Mouse (Mus musculus) gastrocnemius, postnatal 14 days (tissue): Measurements from ENCODE around the gene Pdhx. TPM values are rescaled to one million over a fixed set of nuclear protein-coding genes. Genes with fewer than 3 reads are reported as not detected.
A peak's percentile ranks its signal among the peaks of the same experiment; 100 is the strongest.

Experiments
- DNase-seq: peaks from one replicate; pipeline ENCODE4 v3.0.0; 2021; ENCODE audit warnings: mixed read lengths
- intact Hi-C: fragments of 180-260 bp; cut with DNase I; formaldehyde crosslinking; loops from one replicate; pipeline ENCODE4 v1.15.1; 2025; ENCODE audit warnings: low total_unique reads
- total RNA-seq, 2 experiments: library from RNA; stranded (reverse); gene quantifications; 2 replicates each; pipeline ENCODE4 v1.2.3; 2021

The Pdhx gene
- total RNA-seq, 2 experiments from 2014 or later = 79.1 to 97.1 TPM

DNA sequence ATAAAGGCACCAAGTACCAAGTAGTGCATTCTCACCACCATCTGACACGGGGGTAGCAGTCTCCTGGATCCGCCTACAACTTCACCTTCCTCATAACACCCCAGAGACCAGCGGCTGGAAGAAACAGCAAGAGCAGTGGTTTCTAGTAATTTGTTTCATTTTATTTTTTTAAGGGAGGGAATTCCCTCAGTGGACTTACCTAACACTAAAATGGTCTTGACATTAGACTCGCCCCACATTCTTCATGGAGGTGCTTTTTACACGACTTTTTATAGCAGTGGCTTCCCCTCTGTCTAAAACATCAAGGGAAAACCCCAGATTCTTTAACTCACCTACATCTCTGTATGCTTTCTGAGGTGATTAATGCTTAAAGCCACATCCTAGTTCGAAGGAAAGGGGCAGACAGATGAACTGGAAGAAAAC lies 74.1 kb downstream of the Pdhx start:
- no peak for DNase-seq
- intact Hi-C loops = no loop called here

DNA sequence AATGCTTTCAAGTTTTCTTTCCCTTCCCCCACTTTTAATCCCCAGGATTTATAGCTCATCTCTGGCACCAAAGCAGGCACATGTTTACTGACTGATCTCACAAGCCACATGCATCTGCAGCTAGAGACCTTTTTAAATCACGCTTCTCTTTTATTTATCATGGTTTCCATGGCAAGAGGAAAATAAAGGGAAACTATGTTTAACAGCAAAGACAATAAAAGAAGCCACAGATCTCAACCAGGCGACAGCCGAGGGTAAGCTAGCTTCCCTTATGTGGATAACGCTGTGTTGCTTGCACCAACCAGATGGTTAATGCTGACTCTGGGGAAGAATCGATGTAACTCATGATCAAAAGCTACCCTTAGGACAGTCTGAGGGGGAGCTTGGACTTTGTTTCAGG lies 75.0 kb downstream of the Pdhx start:
- intact Hi-C loops = no loop called here
- no peak for DNase-seq

DNA sequence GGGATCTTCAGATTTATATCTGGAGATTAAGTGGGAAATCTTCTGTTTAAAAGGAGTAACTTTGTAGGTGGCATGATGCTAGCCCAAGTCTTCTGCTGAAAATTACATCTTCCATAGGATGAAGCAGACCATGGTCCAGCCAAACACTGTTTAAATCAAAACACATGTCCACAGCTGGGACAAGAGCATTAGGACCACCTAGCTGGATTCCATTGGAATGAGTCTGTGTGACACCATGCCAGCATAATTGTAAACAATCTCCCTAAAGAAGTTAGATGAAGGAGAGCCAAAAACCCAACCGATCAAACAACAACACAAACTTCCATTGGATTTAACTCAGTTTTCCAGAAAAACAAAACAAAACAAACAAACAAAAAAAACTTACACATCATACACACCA lies 75.4 kb downstream of the Pdhx start:
- no peak for DNase-seq
- intact Hi-C loops = no loop called here

DNA sequence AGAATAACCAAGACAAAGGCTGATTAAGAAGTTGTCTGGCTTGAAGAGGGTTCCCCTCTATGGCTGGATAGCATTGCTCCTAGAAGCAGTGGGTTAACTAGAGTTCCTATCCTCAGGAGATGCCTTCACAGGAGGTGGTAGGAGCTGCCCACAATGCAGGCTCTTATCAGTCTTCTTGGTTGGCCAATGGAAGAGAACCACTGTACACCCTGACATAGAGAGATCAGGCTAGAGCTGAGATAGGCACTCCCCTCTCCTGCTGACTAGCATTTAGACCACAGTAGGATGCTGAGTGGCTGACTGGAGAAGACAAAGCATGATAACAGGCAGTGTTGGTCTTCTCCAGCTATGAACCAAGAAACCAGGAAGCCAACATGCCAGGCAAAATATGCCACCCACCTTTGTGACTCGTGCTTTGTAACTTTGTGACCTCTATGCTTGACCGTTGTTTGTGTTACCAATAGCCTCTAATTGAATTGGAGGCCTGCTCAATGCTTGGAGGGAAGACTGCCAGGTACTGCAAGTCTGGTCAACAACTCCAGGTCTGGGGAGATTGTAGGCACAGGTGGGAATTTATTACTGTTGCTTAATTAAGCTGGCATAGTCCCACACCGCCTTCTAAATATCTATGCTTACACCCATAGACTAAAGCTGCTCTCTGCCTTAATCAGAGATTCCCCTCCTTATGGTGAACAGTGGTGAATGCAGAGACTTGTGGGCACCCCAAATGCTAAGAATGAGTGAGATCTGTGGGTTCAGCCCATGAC lies 79.3 kb downstream of the Pdhx start:
- intact Hi-C loops = no loop called here

DNA sequence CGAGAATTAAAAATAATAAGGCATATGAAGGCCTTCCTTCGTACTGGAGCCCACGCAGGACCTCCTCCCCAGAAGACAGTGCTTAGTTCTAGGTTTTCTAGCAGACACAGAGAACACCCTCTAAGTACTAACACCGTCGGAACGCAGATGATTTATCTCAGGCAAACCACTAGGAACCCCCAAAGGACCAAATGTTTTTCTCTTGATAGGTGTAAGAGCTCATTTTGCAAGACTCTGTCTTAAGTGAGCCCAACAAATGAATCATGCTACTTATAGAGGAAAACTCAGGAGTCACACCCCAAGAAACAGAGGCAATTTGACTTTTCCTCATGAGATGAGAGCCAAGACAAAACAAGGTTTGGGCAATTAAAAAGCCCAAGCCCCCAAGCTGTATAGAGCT lies 80.9 kb downstream of the Pdhx start:
- no peak for DNase-seq
- intact Hi-C loops = no loop called here

More for the DNA sequence above, 79.3 kb downstream of the Pdhx start:
- no peak for DNase-seq

DNA sequence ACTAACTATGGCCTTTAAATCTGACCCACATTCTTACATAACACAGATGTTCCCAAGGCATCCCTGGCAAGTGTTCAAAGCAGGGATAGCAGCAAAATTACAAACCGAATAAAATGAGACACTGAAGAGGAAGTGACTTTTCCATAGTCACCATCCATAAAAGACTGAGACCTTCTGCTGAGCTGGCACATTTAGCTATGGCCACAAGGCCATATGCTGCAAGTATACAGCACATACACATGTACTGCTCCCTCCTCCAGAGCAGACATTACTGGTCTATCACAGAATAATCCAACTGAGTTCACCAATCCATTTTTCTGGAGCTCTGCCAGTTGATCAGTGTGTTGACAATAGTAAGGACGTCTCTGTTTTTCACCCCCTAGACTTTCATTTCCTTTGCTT lies 83.0 kb downstream of the Pdhx start:
- DNase-seq = no peak
- intact Hi-C loops = no loop called here

DNA sequence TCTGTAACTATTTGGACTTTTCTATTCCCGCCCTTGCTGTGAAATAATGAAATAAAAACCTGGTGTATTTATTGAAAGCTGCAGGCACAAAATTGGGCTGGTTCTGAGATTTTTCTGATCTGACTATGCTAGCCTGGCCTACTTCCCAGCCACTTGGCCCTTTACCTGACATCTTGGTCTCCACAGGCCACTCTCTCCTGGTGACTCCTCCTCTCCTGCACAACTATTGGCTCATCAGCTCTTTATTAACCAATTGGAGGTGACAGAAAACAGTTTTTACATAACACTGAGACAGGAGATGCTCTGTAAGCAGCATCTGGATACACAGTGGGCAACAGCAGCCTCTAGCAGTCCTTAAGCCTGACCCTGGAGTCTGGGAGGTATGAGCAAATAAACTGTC lies 83.9 kb downstream of the Pdhx start:
- intact Hi-C loops = no loop called here
- DNase-seq = peak; percentile 66

DNA sequence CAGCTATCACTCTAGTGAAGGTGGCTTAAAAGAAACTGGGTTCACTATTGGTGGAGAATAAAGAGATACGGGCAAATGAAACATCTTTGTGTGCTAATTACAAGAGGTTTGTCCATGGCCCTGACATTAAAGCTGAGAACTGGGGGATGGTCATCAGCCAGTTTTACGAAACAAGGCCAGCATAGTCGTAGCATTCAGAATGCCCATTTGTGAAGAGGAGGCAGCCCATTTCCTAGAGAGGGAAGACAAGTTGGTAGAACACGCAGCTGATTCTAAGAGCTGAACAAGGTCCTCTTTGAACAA lies 85.7 kb downstream of the Pdhx start:
- intact Hi-C loops = no loop called here
- DNase-seq = no peak

DNA sequence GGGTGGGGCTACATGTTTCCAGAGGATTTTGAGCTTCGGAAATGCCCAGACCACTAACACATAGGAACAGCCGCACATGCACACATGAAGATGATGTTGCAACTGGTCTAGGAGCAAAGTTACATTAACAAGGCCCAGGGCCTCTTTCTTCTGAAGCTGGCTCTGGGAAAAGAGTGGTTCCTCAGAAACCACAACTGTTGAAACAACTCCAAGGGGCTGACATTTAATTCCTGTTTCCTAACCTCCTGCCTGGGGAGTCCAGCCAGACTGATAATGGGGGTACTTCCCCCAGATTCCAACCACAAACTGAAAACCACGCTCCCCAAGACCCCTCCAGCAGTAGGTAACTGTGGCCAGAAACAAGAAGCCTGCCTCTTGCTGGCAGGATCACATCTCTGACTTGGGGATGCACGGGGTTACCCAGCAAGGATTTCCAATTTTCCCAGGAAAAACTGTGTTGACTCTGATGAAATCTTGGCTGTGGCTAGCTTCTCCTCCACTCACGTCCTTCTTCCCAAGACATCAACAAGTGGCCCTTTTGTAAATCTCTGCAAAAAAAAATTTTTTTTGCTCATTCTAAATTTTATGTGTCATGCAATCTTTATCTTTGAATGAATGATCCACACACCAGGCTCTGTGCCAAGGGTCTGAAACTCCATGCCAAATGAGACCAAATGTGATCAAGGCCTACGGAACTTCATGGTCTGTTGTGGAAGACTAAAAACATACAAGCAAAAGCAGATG lies 86.2 kb downstream of the Pdhx start:
- DNase-seq = no peak
- intact Hi-C loops = no loop called here

DNA sequence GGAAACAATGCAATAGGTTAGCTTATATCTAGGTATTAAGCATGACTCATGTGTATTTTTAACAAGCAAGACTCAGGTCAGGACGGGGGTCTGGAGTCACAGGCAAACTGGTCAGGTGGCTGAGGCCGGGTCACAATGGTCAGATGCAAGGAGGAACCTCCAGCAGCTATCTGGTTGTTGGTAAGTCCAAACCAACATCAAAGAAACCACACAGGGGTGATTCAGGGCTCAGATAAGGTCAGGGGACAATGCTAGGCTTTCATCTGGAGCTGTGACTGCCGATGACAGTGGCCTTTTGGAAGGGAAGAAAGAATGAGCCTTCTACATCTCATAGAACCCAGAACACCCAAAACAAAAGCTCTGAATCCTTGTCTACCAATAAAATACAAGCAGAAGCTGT lies 86.9 kb downstream of the Pdhx start:
- intact Hi-C loops = no loop called here
- no peak for DNase-seq

DNA sequence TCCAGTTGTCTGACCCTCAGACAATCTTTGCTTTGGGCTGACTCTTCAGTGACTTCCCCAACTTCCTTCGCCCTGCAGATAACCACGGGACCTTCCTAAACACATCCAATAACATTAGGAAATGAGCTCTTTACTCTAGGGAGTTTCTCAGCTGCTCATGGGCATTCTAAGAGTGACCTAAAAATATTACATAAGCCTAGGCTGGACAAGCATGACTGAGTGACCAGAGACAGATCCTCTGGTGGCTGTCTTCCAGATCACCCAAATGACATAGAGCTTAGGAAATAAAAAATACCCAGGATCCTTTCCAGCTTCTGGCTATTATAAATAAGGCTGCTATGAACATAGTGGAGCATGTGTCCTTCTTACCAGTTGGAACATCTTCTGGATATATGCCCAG lies 90.5 kb downstream of the Pdhx start:
- intact Hi-C loops = no loop called here
- no peak for DNase-seq

DNA sequence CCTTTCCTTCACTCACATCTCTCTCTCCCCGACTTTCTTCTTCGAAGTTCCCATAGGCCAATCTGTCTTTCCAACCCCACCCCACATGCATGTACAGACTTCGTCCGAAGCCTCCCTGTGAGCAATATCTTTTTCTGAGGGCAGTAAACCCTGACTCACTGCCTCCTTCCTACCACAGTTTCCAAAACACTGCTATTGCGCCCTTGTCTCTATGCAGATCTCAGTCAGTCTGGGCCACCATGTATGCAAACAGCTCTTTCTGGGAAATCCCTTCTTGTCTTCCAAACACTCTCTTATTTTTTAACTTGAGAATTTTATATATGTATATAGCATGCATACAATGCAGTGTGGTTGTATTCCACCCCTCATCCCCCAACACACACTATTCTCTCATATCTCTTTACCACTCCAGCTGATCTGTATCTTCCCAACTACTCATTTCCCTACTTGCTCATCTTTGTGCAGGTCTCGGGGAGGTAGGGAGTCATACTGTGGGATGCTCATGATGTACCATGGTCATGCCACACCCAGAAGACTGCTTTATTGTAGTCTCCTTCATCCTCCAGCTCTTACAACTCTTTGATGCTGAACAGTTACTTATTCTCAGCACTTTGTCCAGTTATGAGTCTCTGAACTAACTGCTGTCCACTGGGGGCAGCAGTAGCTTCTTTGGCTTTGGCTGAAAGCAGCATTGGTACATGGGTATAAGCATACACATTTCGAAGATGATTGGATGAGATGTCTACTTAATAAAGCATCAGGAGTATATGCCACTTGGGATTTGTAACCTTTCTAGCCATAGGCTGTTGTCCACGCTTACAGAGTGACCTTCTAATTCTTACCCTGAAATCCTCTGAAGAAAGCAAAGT lies 91.6 kb downstream of the Pdhx start:
- DNase-seq = no peak
- intact Hi-C loops = no loop called here

DNA sequence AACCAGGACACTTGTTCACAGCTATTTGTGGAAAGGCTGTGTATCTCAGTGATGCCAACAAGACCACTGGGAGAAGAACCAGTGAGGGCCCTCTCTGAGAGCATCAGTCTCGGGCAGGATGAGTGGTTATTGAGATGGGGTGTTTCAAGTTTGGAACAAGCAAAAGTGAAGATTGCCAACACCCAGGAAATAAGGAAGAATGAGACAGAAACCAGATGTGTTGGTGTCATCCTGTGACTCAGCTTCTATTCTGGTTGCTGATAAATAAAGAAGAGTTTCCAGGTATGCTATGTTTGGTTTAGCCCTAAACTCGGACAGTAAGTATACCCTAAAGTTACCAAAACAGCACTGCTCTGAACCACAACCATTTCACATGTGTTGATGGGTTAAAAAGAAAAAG lies 92.4 kb downstream of the Pdhx start:
- intact Hi-C loops = no loop called here
- no peak for DNase-seq

DNA sequence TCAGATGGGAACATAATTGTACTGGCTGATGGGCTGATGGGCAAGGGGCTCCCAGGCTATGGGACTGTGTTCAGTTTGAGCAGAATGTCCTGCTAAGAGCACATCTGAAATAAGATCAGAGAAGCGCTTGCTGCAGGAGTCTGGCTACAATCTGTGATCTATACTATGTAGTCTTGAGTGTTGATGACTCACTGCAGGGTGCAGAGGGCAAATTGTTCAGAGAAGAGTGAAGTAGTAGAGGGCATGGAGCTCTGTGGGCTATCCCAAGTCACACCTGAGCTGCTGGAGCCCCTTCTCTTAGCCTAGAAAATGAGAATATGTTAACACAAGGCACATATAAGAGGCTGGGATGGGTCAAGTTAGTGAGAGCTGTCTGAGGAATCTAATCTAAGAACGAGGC lies 93.8 kb downstream of the Pdhx start:
- no peak for DNase-seq
- intact Hi-C loops = no loop called here

DNA sequence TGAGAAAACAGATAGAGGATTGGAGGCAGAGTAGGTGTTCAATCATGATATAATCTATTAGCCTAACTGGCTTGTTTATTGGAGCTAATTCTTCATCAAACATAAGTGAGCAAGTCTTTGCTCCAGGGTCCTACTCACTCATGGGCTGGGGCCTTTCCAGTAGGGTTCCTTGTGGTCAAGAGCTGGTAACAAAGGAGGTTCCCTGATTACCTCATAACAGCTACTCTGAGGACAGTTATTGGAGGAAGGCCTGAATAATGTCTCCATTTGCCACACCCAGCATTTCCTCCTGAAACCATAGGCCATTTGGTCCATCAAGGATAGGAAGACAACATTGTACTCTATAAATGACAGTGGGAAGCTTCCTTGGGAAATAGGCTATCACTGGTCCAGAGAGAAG lies 94.2 kb downstream of the Pdhx start:
- no peak for DNase-seq
- intact Hi-C loops = no loop called here

DNA sequence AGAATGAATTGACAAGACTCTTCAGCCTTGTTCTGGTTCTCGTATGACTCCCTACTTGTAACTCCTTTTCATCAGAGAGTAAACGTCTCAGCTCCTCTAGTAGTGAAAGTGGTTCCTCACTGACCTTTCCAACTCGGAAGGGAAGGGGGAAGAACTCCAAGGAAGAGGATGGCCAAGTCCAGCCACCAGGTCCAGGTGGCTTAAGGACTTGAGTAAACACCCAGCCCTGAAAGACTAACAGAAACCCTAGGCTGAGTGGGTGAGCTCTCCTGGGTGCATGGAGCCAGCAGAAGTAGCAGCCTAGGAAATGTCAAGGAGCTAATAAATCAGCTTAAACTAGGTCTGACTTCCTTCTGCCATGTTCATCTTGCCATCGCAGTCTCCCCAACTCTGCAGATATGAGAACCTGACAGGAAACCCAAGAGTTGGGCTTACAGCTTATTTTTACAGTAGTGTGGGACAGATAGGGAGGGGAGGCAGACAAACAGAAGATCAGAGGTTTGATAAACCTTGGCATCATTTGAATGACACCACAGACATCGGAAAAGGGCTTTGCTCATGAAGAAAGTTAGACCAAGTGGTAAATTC lies 97.9 kb downstream of the Pdhx start:
- intact Hi-C loops = no loop called here
- no peak for DNase-seq

DNA sequence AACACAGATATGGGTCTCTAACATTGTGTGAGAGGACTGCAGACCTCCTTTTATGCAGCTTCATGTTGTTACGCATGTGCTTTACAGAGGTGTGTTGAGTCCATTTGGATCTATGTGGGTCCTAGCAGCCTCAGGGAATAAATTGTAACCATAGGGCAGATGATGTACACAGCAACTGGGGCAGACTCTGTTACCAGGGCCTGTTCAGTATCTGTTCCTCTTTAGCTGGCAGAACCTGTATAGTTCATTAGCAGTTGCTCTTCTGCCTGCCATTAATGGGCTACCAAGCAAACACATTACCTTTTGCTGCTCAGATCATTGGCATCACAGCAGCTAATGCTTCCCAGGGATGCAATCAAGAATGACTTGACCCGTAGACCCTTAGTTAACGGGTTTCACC lies 100.2 kb downstream of the Pdhx start:
- intact Hi-C loops = no loop called here
- DNase-seq = no peak

DNA sequence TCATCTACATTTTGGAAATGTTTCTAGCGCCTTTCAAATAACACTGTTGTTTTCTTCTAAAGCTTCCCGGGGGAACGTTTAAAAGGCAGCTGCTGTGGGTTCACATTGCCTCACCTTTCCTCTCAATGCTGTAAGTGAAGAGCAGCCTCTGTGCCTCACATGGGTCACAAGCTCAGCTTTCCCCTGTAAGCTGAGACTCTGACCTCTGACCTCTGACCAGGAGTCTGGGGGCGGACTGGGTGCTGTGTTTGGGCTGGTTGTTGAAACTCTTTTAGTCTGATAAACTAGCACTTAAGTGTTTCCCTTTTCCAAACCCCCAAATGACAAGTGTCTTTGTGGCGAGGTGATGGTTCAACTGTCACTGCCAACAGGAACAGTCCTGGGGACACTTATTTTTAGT lies 100.7 kb downstream of the Pdhx start:
- intact Hi-C loops = no loop called here

DNA sequence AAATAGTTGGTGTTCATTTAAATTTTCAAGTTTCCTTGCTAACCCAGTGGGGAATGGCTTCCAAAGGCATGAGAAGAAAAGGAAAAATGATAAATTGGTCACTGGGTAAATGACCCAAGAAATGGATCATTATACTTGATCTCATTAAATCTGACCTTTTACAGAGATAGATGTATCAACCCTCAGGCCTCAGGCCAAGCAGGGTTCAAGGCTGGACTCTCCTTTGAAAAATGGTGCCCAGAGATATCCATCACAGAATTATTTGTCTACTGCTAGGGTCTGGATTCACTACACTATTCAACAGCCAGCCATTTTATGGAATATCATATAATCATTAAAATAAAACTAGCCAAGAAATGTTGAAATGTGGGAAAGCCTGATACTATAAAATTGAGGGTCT lies 101.4 kb downstream of the Pdhx start:
- DNase-seq = no peak
- intact Hi-C loops = no loop called here

More for the DNA sequence above, 100.7 kb downstream of the Pdhx start:
- DNase-seq = no peak
